Mouse (Mus musculus): ENCODE data around the gene Hdac1.
A peak's percentile ranks its signal among the peaks of the same experiment; 100 is the strongest.

GRCm38 (mm10) chr4:129541868-129542591 is 483 bp downstream of the Hdac1 start:
- TF ChIP-seq CTCF (IDR thresholded peaks at IDR 0.05; ENCODE audit: borderline replicate concordance, control insufficient read depth, extremely low read depth, insufficient read depth, low read length, poor library complexity) = peak; percentile 30; the same call in 1 of the 2 replicates
- TF ChIP-seq POLR2A (IDR thresholded peaks at IDR 0.05; ENCODE audit: control insufficient read depth, extremely low read depth, insufficient read depth, low read length, poor library complexity) = no peak
